Mouse (Mus musculus): ENCODE results near the gene 4930432M17Rik. TPM values are rescaled to one million over a fixed set of nuclear protein-coding genes. Genes with fewer than 3 reads are reported as not detected.
A peak's percentile ranks its signal among the peaks of the same experiment; 100 is the strongest.

4930432M17Rik gene
- total RNA-seq, 2 experiments from 2014 or later: not detected

GRCm38 (mm10) chr3:121663470-121663847, 7.1 kb upstream of the 4930432M17Rik start:
- no peak; the same call in 1 of the 2 replicates for ATAC-seq (replicated peaks; ENCODE audit: poor library complexity, severe bottlenecking)

DNA sequence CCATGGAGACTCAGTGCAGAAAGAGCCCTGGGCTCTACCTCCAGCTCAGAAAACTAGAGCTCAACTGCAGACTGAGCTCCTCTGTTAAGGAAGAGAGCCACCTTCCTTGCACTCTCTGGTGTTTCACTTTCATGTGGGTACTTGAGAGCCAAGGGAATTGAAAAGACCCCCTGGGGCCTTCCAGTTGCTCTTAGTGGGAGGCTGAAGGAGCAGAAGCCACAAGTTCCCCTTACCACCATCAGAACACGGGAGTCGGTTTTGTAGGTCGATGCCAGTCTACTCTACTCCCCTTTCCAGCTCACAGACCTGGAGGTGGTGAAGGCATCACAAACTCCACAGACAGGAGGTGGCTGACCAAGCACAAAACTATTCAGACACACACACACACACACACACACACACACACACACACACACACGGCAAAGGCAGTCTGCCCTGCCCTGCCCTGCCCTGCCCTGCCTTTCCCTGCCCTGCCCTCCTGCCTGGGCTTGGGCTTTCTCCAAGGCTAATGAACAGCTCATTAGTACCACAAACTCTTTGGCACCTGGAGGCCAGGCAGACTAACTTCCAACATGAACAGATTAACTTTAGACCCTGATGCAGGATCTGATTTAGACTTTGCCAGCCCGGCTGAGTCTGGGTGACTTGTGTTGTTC, 1.7 kb downstream of the 4930432M17Rik start:
- peak; percentile 80 for ATAC-seq (replicated peaks; ENCODE audit: poor library complexity, severe bottlenecking)

DNA sequence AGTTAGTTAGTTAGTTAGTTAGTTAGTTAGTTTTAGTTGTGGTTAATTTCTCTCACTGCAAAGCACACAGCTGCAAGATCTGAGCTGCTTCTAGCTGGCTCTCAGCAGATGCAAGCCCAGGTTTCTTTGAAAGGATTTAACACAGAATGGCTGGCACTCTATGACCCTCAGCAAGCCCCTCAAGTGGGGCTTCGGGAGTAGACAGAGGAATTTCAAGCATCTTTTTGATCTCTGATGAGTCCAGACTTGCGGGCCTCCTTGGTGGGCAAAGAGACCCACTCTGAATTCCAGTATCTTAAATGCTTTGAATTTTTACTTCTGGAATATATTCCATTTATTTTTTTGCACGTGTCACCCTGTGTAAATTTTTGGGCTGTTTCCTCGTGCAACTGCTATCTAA, 8.4 kb downstream of the 4930432M17Rik start:
- ATAC-seq (replicated peaks; ENCODE audit: poor library complexity, severe bottlenecking): no peak

DNA sequence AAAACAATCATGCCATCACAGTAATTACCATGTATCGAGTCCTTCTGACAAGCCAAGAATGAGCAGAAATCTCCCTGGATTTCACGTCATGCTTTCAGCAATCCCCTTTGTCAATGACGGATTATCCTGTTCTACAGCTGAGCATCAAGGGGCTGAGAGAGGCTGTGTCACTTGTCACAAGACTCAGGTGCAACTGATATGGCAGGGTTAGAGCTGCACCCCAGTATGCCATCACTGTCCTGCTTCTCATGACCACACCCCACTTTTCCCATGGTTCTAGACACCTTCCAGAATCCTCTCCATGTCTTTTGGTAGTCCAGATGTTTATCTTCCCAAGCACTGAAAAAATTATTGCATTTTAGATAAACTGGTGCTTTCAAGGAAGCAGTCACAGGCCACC, 8.9 kb downstream of the 4930432M17Rik start:
- ATAC-seq (replicated peaks; ENCODE audit: poor library complexity, severe bottlenecking): no peak

- peak; percentile 68 for ATAC-seq (replicated peaks; ENCODE audit: poor library complexity, severe bottlenecking)
Measured at GRCm38 (mm10) chr3:121680187-121680586, 9.6 kb downstream of the 4930432M17Rik start.

DNA sequence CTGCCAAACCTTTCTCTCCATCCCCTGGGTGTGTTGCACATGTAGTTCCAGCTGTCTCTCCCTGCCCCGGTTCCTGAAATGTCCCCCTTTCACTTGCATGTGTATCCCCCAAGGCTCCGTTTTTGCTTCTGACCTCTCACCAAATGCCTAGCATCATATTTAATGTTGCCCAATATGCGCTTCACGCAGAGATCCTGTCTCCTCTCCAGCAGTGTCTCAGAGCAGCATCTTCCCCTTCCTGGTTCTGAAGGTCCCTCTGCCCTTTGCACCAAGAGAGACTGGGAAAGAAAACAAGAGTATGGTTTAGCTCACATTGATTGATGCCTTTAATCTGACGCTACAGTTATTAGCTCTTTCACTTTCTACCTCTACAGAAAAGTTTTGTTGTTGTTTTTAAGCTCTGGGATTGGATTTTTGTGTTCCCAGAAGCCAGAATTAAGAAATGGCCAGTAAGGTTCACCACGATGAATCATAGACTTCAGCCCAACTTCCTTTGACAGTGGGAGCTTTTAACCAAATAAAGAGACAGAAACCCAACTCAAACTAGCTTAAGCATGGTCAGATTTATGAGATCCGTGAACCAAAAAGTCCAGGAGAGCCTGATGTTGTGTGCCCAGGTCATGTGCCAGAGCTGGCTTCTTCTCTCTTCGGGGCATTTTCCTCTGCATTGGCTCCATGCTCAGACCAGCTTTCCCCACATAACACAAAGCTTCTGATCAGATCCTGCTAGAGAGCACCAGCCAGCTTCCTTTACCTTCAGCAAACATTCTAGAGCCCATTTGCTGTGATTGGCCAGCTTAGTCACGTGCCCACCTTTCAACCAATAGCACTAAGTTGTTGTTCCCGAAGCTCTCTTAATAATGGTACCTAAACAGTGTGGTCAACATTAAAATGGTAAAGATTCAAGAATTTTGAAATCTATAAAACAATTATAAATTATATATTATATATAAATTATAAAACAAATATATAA, 12.2 kb downstream of the 4930432M17Rik start:
- ATAC-seq (replicated peaks; ENCODE audit: poor library complexity, severe bottlenecking): peak; percentile 70

DNA sequence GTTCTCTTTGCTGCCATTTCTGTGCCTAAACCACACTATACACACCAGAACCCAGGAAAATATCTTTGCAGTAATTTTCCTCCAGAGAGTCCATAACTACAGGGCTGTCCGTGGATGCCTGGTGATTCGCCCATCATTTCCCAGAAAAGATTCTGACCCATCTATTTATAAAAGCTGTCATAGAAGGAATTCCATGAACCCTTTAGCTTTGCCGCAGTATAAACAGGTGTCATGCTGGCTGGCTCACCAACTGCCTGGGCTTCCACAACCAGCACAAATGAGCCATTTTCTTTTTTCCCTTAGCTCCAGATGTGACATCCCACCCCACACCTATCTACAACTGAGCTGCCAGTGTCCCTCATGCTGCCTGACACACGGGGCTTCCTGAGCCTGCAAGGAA, 14.0 kb downstream of the 4930432M17Rik start:
- no peak for ATAC-seq (replicated peaks; ENCODE audit: poor library complexity, severe bottlenecking)

- no peak for ATAC-seq (replicated peaks; ENCODE audit: poor library complexity, severe bottlenecking)
Measured at GRCm38 (mm10) chr3:121684963-121685362, 14.4 kb downstream of the 4930432M17Rik start.

DNA sequence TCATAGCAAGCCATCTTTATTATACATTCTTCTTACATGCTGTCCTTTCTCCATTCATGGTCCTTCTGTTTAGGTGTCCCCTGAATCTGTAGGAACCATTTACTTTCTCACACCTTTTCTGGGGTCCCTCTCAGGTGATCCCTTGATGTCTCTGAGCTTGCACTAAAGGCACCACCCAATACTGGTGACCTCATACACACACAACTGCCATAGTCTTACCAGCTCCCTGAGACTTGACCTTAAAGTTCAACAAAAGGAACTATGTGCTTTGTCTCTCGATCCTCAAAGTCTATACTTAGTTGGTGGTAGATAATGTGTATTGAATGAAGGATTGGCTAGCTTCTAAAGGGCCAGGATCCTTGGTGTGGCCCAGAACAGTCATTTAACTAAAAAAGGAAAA, 15.4 kb downstream of the 4930432M17Rik start:
- no peak for ATAC-seq (replicated peaks; ENCODE audit: poor library complexity, severe bottlenecking)

- ATAC-seq (replicated peaks; ENCODE audit: poor library complexity, severe bottlenecking): no peak
Measured at GRCm38 (mm10) chr3:121686408-121686911, 15.9 kb downstream of the 4930432M17Rik start.

DNA sequence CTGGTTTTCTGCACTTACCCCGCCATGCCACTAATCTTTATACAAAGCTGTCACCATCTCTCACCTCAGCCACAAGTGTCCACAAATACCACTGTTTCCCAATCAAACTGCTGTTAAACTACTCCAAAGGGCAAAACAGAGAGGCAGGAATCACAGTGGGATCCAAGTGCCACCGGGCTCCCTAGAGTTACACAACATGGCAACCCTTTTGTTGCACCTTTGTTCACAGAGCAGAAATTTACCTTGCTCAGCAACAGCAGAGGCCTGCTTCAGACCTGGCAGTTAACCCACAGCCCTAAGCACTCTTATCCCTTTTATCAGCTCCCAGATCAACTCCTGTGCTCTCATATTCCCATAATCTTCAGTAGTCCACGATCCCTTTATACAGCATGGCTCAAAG, 17.2 kb downstream of the 4930432M17Rik start:
- ATAC-seq (replicated peaks; ENCODE audit: poor library complexity, severe bottlenecking): no peak

DNA sequence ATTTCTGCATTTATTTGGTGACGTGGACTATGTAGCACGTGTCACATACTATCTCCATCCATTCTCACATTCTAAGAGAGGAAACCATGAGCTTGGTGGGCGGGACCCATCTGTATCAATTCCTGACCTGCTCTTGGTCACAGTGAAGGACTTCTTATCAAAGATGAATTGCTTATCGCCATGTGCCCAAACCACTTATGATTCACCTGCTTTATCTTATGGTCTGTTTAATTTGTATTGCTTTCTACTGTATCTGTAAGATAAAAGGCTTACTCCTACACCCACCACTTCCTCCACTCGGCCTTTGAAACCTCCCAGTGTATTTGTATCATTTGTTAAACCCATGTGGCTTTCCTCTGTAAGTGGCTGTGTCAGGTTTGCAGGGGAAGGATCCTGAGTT, 18.5 kb downstream of the 4930432M17Rik start:
- no peak for ATAC-seq (replicated peaks; ENCODE audit: poor library complexity, severe bottlenecking)

DNA sequence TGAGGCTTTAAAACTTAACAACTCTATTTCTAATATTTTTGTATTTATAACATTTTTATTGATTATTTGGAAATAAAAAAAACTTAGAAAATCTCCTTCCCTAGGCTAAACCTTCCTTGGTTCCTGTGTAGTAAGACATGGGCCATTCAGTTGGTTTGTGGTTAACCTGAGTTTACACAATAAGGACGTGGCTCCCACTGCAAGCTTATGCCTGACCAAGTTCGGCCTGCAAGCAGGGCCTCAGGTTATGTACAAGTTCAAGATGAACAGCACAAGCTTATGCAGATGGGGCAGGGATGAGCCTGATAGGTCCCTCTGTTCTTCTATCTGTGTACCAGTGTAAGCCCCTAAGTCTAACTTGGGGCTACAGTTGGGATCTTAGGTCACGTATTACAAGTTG, 19.1 kb downstream of the 4930432M17Rik start:
- peak; percentile 68 for ATAC-seq (replicated peaks; ENCODE audit: poor library complexity, severe bottlenecking)

DNA sequence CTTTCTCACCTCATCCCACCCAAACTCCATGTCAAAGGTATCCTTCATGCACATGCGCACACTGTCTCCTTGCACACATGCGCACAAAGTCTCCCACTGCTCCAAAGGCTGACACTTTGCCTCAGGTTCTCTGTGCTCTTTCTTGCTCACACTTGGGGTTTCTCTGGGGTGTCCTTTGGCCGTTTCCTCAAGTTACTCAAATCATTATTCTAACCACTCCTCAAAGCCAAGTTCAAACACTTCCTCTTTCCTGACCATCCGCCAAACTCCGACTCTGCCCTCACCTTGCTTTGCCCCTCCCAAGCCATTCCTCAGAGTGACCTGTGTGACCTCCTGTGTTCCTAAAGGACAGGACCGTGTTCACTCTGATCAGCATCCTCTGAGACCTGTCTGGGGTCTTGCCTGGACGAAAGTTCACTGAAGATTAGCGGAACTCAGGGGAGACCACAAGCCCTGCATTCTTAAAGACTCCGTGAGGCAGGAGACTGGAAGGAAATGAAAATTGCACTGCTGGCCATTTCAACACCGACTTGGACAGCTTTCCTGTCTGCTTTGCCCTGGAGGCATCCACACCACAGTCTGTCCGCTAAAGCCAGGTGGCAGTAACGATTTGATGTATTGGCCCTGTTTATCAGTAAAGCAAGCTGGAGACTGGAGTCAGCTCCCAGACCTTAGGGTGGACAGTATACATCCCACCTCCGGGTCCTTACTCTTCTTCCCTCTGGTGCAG, 22.6 kb downstream of the 4930432M17Rik start:
- ATAC-seq (replicated peaks; ENCODE audit: poor library complexity, severe bottlenecking): peak; percentile 76

DNA sequence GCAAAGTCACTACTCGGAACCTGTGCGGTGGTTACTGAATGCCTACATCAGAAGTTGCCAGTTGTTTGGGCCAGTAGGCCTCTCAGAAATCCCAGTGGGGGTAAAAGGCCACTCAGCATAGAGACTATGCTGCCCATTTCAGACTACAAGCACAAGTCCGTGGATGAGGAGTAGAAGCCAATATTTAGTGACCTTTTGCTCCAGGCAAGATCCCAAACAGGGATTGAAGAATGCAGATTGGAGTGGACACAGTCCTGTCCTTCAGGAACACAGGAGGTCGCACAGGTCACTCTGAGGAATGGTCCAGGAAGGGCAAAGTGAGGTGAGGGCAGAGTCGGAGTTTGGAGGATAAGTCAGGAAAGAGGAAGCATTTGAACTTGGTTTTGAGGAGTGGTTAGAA, 23.2 kb downstream of the 4930432M17Rik start:
- ATAC-seq (replicated peaks; ENCODE audit: poor library complexity, severe bottlenecking): no peak

DNA sequence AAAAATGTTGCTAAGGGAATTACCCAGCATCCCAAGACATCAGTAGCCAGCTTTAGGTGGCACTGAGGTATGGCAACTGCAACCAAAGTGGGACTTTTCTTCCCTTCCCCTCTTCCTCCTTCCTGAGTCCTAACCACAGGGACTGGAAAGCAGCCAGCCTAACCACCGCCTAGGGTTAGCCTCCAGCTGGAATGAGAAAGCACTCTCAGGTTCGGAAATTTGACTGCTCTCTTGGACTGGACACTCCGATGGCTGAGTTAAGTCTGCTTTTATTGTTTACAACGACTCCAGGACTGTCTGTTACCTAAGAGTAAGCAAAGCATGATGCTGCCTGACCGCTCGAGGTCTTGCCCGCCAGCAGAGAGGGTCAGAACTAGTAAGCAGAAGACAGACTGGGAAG, 26.6 kb downstream of the 4930432M17Rik start:
- ATAC-seq (replicated peaks; ENCODE audit: poor library complexity, severe bottlenecking): peak; percentile 56

- no peak for ATAC-seq (replicated peaks; ENCODE audit: poor library complexity, severe bottlenecking)
Measured at GRCm38 (mm10) chr3:121699401-121699800, 28.8 kb downstream of the 4930432M17Rik start.

DNA sequence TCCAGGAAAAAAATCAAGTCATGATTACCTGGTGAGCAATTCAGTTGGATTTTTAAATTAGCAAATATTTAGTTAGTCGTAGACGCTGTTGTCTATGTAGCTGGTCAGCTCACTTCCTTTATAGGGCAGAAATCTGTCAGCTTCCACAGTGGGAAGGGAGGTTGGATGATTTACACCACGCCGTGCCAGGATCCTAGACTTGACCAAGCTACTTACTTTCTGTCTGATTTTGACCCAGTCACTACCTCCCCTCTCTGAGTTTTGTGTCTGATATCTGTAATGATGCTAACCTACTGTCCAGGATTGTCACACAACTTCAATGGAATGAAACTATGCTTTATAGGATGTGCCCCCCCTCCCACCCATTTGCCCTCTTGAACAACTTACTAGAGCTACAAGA, 29.3 kb downstream of the 4930432M17Rik start:
- ATAC-seq (replicated peaks; ENCODE audit: poor library complexity, severe bottlenecking): no peak

DNA sequence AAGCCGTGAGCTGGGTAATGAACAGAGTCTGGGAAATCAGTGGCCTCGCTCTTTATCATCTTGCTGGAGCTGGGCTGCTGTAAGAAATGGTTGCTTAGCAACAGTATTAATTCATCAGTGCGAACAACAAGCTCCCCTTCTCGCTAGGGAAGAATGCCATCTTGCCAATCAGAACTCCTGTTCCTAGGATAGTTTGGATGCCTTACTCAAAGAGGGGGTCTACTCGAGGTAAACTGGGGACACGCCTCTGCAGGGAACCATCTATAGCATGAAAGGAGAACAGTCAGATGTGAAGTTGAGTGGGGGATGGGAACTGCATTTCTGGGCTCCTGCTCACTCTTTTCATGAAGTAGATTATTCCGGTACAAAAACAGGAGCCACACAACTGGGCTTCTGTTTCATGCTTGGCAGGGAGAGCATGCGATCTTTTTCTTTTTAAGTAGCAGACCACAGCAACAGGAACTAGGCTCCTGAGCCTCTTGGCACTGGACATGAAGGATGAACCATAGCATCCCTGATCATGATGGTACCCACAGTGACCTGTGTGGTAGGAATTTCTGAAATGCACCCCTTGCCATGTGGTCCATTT, 29.9 kb downstream of the 4930432M17Rik start:
- no peak for ATAC-seq (replicated peaks; ENCODE audit: poor library complexity, severe bottlenecking)

DNA sequence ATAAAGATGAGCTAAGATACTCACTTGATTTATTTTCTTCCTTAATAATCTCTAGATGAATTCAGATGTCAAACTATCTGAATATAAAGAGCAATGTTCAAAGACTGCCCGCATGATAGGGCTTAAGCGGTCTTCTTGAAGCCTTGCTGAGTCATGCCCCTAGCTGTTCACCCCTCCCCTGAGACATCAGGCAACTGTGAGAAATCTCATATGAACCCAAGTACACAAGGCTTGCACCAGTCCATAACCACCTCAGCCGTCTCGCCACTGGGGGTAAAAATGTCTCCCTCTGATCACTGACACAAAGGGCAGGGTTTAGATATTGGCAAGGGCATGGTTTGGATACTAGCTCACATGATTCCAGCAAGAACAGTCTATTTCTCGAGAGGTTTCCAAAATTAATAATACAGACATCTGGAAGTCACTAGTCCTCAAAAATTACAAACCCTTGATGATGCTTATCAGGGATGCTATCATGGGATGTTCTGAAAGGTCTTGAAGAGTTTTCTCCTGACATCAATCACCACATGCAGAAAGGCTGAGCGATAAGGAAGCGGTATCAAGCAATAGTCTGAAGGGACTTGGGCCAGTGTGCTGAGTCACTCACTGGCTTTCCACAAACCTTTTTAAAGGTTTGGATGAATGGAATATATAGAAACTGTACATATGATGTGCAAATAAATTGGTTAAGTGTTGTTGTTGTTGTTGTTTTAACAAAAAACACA, 32.8 kb downstream of the 4930432M17Rik start:
- ATAC-seq (replicated peaks; ENCODE audit: poor library complexity, severe bottlenecking): peak; percentile 81

Data from granulocyte monocyte progenitor cell, adult 5-6 weeks (primary cell).